Mouse (Mus musculus) adrenal gland, adult 8-10 months (tissue): ENCODE data around the gene Magea5. TPM values are rescaled to one million over a fixed set of nuclear protein-coding genes. Genes with fewer than 3 reads are reported as not detected.
"Not testable (repeated sequence)": the region's sequence is repeated elsewhere in the genome, so short reads cannot be mapped to it uniquely, and the experiment has no call there.

Source experiments
- DNase-seq: peaks from one replicate; pipeline ENCODE4 v3.0.0; 2022
- total RNA-seq, 4 experiments: library from RNA; stranded (reverse); gene quantifications; 2 replicates each; pipeline ENCODE4 v1.2.4; 2022

Magea5 gene
- total RNA-seq, result not detected

DNA sequence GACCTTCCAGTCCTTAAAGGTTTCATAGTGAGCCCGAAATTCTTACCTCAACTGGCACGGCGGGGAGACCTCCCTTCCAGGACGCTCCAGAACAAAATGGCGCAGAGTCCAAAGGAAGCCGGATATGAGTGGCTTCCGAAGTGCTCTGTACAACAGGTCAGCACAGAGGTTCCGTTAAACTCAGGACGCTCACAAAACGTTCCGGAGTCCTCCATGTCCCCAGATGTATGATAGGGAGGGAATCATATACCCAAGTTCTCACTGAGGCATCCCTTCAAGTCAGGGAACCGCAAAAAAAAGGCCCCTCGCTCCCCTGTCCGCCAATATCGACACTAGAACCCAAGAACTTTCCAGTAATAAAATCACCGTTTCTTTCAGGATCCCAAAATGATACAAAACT is at the start of gene Magea5:
Gene Magea5, minus strand, starts transcription at position 101 of the 400 bp plus-strand sequence.
- DNase-seq, result not testable (repeated sequence)

DNA sequence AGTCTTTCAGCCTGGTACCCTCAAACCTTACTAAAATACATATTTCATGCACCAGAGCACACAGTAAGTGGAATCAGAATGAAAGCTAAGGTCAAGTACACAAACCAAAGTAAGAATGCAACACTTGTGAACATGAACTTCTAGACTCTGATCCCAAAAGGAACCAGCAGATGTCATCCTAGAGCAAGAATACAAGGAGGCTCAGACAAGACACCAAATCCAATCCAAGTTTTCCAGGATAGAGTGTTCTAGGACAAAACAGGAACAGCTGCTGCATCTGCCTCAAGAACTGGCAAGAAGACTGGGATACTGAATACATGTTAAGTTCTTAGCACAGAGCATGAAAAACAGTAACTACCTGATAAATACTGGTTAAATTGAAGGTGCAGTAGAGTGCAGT is 35.1 kb upstream of the Magea5 start:
- no peak for DNase-seq

DNA sequence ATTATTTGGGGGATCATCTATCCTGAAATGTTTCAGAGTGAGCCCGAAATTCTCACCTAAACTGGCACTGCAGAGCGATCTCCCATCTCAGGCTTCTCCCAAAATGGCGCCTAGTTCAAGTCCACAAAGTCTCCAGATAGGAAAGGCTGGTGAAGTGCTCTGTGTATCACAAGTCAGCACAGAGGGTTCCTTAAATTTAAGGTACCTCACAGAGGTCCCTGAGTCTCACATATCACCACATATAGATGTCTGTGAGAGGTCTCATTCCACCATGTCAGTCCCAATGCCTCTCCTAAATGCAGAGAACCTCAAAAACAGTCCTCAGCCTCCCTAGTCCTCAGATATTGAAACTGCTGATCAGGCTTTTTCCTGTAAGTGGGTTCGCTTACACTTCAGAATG is 30.6 kb upstream of the Magea5 start, which contains the start of gene Magea2:
Gene Magea2, minus strand, starts transcription at position 101 of the 400 bp plus-strand sequence.
- not testable (repeated sequence) for DNase-seq

DNA sequence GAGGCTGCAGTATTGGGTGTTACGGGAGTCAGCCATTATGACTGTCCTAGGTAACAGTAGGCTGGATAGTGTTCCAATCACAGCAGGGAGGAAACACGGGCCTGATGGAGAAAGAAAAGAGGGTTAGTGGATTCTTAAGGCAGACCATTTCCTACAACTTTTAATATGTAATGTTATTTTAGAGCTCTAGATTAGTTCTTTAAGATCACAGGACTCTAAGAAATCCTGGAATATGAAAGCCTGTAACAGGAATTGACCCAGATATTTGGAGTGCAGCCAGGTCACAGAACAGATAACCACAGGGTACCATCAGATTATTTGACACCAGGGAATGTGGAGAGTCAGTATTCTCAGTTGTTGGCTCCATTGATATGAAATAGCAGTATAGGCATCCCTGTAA is 26.7 kb upstream of the Magea5 start, which contains the start of gene Magea1:
Gene Magea1, minus strand, starts transcription at position 101 of the 400 bp plus-strand sequence.
- DNase-seq, result not testable (repeated sequence)

Other genes starting within 250 kb of the Magea5 start
- not detected for gene Cldn34b1, start 172.9 kb downstream of the Magea5 start, total RNA-seq
- gene Magea6, start 127.2 kb downstream of the Magea5 start, total RNA-seq, result not detected
- gene Magea3, start 113.6 kb downstream of the Magea5 start, total RNA-seq, result not detected
- gene Magea8, start 67.3 kb downstream of the Magea5 start, total RNA-seq, result not detected
- gene Magea1, start 26.6 kb upstream of the Magea5 start, total RNA-seq, result not detected
- not detected for gene Magea2, start 30.5 kb upstream of the Magea5 start, total RNA-seq
- gene Cldn34b2, start 65.3 kb upstream of the Magea5 start, total RNA-seq, result not detected
- 100 to 1,000 TPM; 112 to 145 (median 136) TPM for gene Sat1, start 153.3 kb upstream of the Magea5 start, total RNA-seq
- 10 to 100 TPM; 46.2 to 52.9 (median 49.2) TPM for gene Acot9, start 199.3 kb upstream of the Magea5 start, total RNA-seq